Mouse (Mus musculus) MEL (cell line): ENCODE measurements around the gene Smu1.

Source experiments
- GABPA ChIP-seq: IDR thresholded peaks from 2 replicates; pipeline ENCODE4 v1.6.1; 2012; ENCODE audit warnings: low read depth, mild to moderate bottlenecking, inconsistent platforms, low read length, improper control_type of control experiment, moderate library complexity
- HCFC1 ChIP-seq: IDR thresholded peaks from 2 replicates; pipeline ENCODE4 v1.6.1; 2012; ENCODE audit warnings: low read depth, mild to moderate bottlenecking, inconsistent platforms, low read length, improper control_type of control experiment, moderate library complexity
- MAZ ChIP-seq: IDR thresholded peaks from 2 replicates; pipeline ENCODE4 v1.6.1; 2012; ENCODE audit warnings: low read depth, mild to moderate bottlenecking, inconsistent platforms, low read length, improper control_type of control experiment
- ZNF384 ChIP-seq: IDR thresholded peaks from 2 replicates; pipeline ENCODE4 v1.6.1; 2012; ENCODE audit warnings: low read depth, mild to moderate bottlenecking, inconsistent platforms, low read length, improper control_type of control experiment

DNA sequence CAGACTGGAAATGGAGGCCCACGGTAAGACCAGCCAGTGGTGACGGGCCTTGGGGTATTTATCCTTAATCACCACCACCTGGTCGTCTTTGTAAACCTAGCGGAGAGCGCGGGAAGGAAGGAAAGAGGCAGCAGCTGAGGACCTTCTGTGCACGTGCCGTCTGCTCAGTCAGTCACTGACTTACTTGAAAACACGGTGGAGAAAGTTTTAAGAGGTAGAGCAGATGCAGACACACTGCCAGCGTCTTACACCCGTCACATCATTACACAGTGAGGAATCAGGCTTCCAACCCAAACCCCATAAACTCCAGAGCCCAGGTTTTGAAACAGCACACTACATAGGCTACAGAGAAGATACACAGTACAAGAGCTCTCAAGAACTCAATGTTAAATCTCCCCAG is 66.6 kb downstream of the Smu1 start:
- no peak for TF ChIP-seq GABPA
- TF ChIP-seq MAZ = no peak
- TF ChIP-seq HCFC1 = no peak
- no peak for TF ChIP-seq ZNF384
